Mouse (Mus musculus) kidney, embryonic 14.5 days (tissue): ENCODE data around the gene C5ar2. TPM values are rescaled to one million over a fixed set of nuclear protein-coding genes. Genes with fewer than 3 reads are reported as not detected.
"Not testable (repeated sequence)": the region's sequence is repeated elsewhere in the genome, so short reads cannot be mapped to it uniquely, and the experiment has no call there.

Experiments used
- ATAC-seq: fragments of 200-750 bp; cut with Nextera tagmentation; 2 replicates; pipeline ENCODE4 v1.8.0; 2017; ENCODE audit warnings: moderate number of reproducible peaks, mild to moderate bottlenecking, moderate TSS enrichment, moderate library complexity; ENCODE audit not compliant: low FRiP score, low TSS enrichment
- H3K27ac ChIP-seq: fragments of 300-500 bp; sonication (generic); 2 replicates; pipeline ENCODE4 v1.5.1; 2014; ENCODE audit warnings: low read depth, mild to moderate bottlenecking, low read length, moderate library complexity, mixed read lengths
- H3K27me3 ChIP-seq: fragments of 300-500 bp; sonication (generic); 2 replicates; pipeline ENCODE4 v1.6.1; 2014; ENCODE audit warnings: mild to moderate bottlenecking, low read length; ENCODE audit not compliant: control insufficient read depth, insufficient read depth
- H3K36me3 ChIP-seq: fragments of 300-500 bp; sonication (generic); 2 replicates; pipeline ENCODE4 v1.6.1; 2014; ENCODE audit warnings: low read length, mixed read lengths; ENCODE audit not compliant: control insufficient read depth, insufficient read depth
- H3K4me1 ChIP-seq: fragments of 300-500 bp; sonication (generic); 2 replicates; pipeline ENCODE4 v1.6.1; 2014; ENCODE audit warnings: low read length, mixed read lengths; ENCODE audit not compliant: control insufficient read depth, insufficient read depth
- H3K4me2 ChIP-seq: fragments of 300-500 bp; sonication (generic); replicated peaks from 2 replicates; pipeline ENCODE4 v1.6.1; 2014; ENCODE audit warnings: low read depth, mild to moderate bottlenecking, low read length
- H3K4me3 ChIP-seq: fragments of 300-500 bp; sonication (generic); 2 replicates; pipeline ENCODE4 v1.5.1; 2014; ENCODE audit warnings: mild to moderate bottlenecking, low read length
- H3K9ac ChIP-seq: fragments of 300-500 bp; sonication (generic); 2 replicates; pipeline ENCODE4 v1.6.1; 2014; ENCODE audit warnings: low read depth, mild to moderate bottlenecking, low read length, moderate library complexity
- H3K9me3 ChIP-seq: fragments of 300-500 bp; sonication (generic); 2 replicates; pipeline ENCODE4 v1.6.1; 2016; ENCODE audit warnings: low read length; ENCODE audit not compliant: control insufficient read depth
- WGBS: fragments of 180-500 bp; shearing (Covaris S2); extraction: QIAGEN DNeasy Blood & Tissue Kit; methylation state at CpG from one replicate; pipeline ENCODE4 v1.1.7; 2014; 5-methylcytosine and 5-hydroxymethylcytosine counted together
- polyA plus RNA-seq: library from polyadenylated mRNA; unstranded; fragments of >200 nt; fragmentation: Nextera tagmentation; extraction: Ambion mirVana; gene quantifications from 2 replicates; pipeline ENCODE4 v1.2.1, GENCODE M21; 2014

C5ar2 gene
- polyA plus RNA-seq, 1 experiment from 2014 or later, result 0.05 TPM

DNA sequence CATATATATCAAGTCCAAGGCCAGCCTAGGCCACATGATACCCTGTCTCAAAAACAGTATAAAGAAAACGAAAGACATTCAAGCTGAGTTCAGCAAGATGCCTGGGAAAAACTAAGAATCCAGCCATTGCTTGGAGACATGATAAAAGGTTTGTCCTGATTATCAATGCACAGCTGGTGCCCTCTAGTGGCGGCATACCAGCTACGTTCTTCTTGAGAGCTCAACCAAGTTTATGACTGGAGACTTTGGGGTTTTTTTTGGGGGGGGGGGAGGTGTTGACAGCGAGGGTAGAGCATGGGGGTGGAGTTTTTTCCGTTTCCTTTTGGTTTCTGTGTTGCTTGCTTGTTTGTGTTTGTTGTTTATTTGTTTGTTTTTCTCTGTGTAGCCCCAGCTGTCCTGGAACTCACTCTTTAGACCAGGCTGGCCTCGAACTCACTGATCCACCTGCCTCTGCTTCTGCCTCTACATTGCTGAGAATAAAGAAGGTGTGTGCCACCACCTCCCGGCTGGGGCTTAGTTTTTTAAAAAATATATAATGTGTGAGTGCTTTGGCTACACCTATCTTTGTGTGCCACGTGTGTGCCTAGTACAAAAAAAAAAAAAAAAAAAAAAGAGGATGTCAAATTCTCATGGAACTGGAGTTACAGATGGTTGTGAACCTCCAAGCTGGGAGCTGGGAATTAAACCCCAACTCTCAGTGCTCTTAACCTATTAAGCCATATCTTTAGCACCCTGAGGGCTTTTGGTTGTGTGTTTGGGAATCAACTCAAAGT is 19.2 kb upstream of the C5ar2 start:
- 0 out of 2 replicates have a peak, but pooled peaks have one; percentile 9 for ATAC-seq
- Histone ChIP-seq H3K4me3 (no peak overlapping the region), H3K9ac (no peak overlapping the region), H3K4me1 (no peaks in the 10 kb centered on the region), H3K9me3 (no peaks in the 10 kb centered on the region; the same call in 1 of the 2 replicates), H3K4me2 (no peak overlapping the region), H3K36me3 (no peaks in the 10 kb centered on the region), H3K27ac (no peak overlapping the region), H3K27me3 (no peaks in the 10 kb centered on the region)
- WGBS, result 34% methylated on average over 8 of the region's 8 CpGs

DNA sequence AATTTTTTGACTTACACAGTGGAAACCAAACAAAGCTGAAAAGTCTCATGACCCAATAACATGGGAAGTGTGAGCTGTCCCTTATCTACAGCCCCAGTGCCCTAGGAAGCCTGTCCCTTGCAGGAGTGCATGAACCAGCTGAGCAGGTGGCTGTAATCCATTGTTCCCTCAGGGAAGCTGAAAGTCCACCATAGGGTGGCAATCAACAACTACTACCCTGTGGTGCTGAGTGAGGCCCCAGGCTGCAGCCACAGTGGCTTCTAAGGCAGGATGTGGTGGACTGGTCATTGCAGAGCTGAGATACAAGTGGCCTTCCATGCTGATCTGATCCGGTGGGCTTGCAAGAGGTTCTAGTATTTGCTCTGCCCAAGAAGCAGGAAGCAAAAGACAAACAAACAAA is 17.1 kb upstream of the C5ar2 start:
- no peak for ATAC-seq

DNA sequence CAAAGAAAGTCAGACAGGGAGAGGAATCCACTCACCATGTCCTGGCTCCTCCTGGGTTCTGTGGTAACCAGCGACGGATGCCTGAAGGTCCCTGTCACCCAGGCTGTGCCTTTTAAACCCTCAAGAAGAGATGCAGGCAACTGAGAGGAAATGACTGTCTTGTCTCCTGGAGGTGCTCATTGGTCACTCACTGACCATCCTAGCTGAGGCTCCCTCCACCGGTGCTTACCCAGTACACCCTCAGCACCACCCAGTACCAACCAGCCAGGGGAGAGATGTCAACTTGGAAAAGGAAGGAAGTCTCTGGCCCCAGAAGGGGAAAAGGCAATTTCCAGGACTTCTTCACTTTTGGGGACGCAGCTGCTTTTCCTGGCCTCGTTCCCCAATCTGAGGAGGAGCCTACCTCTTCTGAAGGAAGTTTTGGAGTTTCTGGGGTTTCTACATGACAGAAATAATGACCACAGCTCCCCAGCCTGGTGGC is 15.2 kb upstream of the C5ar2 start, which contains the start of gene C5ar1:
TSS of gene C5ar1 (minus strand) at position 431 of the 481 bp plus-strand sequence.
- Histone ChIP-seq H3K27ac (no peak within 1 kb of the TSS), H3K4me1 (no peaks in the 10 kb centered on the region), H3K4me2 (no peak within 1 kb of the TSS), H3K4me3 (no peak within 1 kb of the TSS), H3K36me3 (no peaks in the 10 kb centered on the region), H3K9me3 (no peaks in the 10 kb centered on the region; the same call in 1 of the 2 replicates), H3K9ac (no peak within 1 kb of the TSS), H3K27me3 (no peaks in the 10 kb centered on the region)
- WGBS, result 90% methylated on average over 5 of the region's 5 CpGs
- no peak for ATAC-seq

More for the DNA sequence above, 17.1 kb upstream of the C5ar2 start:
- Histone ChIP-seq H3K36me3 (no peaks in the 10 kb centered on the region), H3K9me3 (no peaks in the 10 kb centered on the region; the same call in 1 of the 2 replicates), H3K4me1 (no peaks in the 10 kb centered on the region), H3K4me3 (no peak overlapping the region), H3K9ac (no peak overlapping the region), H3K4me2 (no peak overlapping the region), H3K27ac (no peak overlapping the region), H3K27me3 (no peaks in the 10 kb centered on the region)
- WGBS, result 81% methylated on average over 1 of the region's 1 CpGs

DNA sequence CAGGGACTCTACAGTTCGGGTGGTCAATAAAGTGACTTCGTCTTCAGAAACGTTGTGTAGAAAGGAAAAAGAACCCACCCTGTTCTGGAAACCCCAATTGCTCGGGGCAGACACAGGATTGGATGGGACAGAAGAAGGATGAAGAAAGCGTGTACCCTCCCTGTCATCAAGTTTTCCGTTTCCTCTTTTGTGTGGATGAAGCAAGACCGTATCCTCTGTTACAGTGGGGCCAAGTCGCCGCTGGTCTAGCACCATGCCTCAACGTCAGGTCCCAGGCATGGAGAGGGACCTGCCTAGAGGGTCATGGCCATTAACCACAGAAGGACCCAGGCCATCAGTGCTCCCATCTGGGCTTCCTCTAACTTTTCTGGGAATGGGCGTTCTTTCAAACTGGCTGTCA is 13.9 kb upstream of the C5ar2 start:
- Histone ChIP-seq H3K27ac (no peak overlapping the region), H3K36me3 (no peaks in the 10 kb centered on the region), H3K4me3 (no peak overlapping the region), H3K4me1 (no peaks in the 10 kb centered on the region), H3K9ac (no peak overlapping the region), H3K9me3 (no peaks in the 10 kb centered on the region), H3K4me2 (no peak overlapping the region), H3K27me3 (no peaks in the 10 kb centered on the region)
- WGBS, result 89% methylated on average over 11 of the region's 11 CpGs
- ATAC-seq, result no peak

DNA sequence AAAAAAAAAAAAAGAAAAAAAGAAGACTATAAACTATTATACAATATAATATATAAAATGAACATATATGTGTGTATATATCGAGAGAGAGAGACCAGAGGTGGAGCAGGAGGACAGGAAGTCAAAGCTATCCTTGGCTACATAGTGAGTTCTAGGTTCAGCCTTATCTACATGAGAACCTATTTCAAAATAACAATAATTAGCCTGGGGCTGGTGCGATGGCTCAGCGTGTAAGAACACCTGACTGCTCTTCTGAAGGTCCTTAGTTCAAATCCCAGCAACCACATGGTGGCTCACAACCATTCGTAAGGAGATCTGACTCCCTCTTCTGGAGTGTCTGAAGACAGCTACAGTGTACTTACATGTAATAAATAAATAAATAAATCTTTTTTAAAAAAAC is 12.0 kb upstream of the C5ar2 start:
- not testable (repeated sequence) for H3K27ac ChIP-seq, H3K36me3 ChIP-seq, H3K4me3 ChIP-seq, H3K27me3 ChIP-seq, ATAC-seq, H3K9ac ChIP-seq, H3K9me3 ChIP-seq, H3K4me1 ChIP-seq, H3K4me2 ChIP-seq
- WGBS, result 78% methylated on average over 4 of the region's 4 CpGs

DNA sequence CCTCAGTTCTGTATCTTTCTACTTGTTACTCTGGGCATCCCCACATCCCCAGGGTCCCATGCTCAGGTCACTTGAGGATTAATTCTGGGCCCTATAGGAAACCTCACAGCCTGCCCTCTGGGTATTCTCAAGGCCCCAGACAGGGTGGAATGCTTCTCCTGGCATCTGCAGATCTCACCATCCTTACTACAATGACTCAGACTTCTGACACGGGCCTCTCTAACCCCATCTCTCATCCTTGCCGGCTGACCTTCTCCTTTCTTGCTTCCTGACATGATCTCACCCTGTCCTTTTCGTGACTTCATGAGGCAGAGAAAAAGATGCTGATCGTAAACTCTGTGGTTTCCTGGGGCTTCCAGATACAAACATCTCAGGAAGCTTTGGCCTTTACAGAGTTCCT is 10.2 kb upstream of the C5ar2 start:
- H3K27me3 ChIP-seq, result no peaks in the 10 kb centered on the region
- no peak for ATAC-seq
- WGBS, result 56% methylated on average over 4 of the region's 4 CpGs

DNA sequence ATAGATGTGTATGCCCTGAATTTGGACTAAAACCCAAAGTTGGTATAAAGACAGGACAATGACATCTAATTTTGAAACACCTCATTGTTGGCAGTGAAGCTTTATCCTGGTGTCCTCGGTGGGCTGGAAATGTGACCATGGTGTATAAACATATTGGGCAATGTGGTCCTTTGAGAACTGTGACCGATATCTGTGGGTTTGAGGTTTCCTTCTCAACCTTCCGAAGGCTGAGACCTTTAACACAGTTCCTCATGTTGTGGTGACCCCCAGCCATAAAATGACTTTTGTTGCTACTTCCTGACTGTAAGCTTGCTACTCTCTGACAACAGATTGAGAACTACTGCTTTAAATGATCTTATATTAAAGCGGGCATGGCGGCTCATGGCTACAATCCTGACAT is 6.7 kb upstream of the C5ar2 start:
- ATAC-seq, result no peak
- 80% methylated on average over 5 of the region's 5 CpGs for WGBS

More for the DNA sequence above, 10.2 kb upstream of the C5ar2 start:
- Histone ChIP-seq H3K9ac (no peak overlapping the region), H3K4me3 (no peak overlapping the region), H3K4me2 (no peak overlapping the region), H3K36me3 (no peaks in the 10 kb centered on the region), H3K27ac (no peak overlapping the region), H3K4me1 (no peaks in the 10 kb centered on the region), H3K9me3 (no peaks in the 10 kb centered on the region)

DNA sequence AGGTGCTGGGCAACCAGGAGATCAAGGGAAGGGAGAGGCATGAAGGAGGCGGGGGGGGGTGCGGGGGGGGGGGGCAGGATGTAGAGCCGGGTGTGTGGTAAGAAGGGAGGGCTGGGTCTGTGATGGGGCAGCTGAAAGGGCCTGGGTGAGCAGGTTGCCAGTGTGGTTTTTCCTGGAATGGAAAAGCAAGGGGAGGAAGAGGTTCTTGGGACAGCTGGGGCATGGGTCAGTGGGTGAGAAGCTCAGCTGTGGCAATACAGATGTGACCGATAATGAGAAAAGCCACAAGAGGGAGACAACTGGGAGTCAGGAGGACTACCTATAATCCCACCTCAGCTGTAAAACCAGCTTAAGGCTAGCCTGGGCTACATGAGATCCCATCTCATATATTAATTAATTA is 2.0 kb upstream of the C5ar2 start:
- H3K9me3 ChIP-seq, result no peaks in the 10 kb centered on the region
- no peak overlapping the region for H3K4me2 ChIP-seq
- H3K36me3 ChIP-seq, result no peaks in the 10 kb centered on the region
- H3K4me3 ChIP-seq, result no peak overlapping the region
- 45% methylated on average over 1 of the region's 4 CpGs for WGBS
- no peak overlapping the region for H3K9ac ChIP-seq
- H3K4me1 ChIP-seq, result no peaks in the 10 kb centered on the region
- H3K27me3 ChIP-seq, result no peaks in the 10 kb centered on the region
- H3K27ac ChIP-seq, result no peak overlapping the region
- ATAC-seq, result no peak

More for the DNA sequence above, 6.7 kb upstream of the C5ar2 start:
- Histone ChIP-seq H3K9me3 (no peaks in the 10 kb centered on the region), H3K36me3 (no peaks in the 10 kb centered on the region), H3K9ac (no peak overlapping the region), H3K4me2 (no peak overlapping the region), H3K27ac (no peak overlapping the region), H3K4me3 (no peak overlapping the region), H3K4me1 (no peaks in the 10 kb centered on the region), H3K27me3 (no peaks in the 10 kb centered on the region)

DNA sequence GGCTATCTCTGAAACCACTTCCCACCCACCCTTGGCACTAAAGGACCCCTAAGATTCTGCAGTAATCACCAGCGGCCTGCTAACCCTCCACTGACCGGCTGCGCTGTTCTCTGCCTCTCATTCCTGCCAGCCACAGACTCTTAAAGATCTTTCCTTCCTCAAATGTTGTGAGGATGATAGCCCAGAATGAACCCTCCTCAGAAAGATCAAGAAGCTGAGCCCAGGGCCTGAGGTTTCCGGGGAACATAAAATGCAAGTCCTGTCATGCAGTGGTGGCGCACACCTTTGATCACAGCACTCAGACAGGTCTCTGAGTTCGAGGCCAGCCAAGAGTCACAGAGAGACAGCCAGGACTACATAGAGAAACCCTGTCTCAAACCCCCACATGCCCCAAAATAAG is 1.8 kb downstream of the C5ar2 start:
- Histone ChIP-seq H3K9ac (no peak overlapping the region), H3K27ac (no peak overlapping the region), H3K4me1 (no peaks in the 10 kb centered on the region), H3K4me2 (no peak overlapping the region), H3K36me3 (no peaks in the 10 kb centered on the region), H3K9me3 (no peaks in the 10 kb centered on the region), H3K4me3 (no peak overlapping the region), H3K27me3 (no peaks in the 10 kb centered on the region)
- 80% methylated on average over 6 of the region's 6 CpGs for WGBS
- ATAC-seq, result no peak
